Mouse (Mus musculus) cerebellum, adult 8-10 months (tissue): ENCODE measurements around the gene Adamtsl1.
A peak's percentile ranks its signal among the peaks of the same experiment; 100 is the strongest.

Experiments used
- DNase-seq: peaks from one replicate; pipeline ENCODE4 v3.0.0; 2022

The Adamtsl1 gene

GRCm38 (mm10) chr4:86241854-86242424 is 728.0 kb downstream of the Adamtsl1 start:
- no peak for DNase-seq

GRCm38 (mm10) chr4:86270085-86270484 is 756.1 kb downstream of the Adamtsl1 start:
- DNase-seq: no peak

GRCm38 (mm10) chr4:86273703-86274355 is 759.9 kb downstream of the Adamtsl1 start:
- no peak for DNase-seq

- no peak for DNase-seq
These were observed 760.7 kb downstream of the Adamtsl1 start for GRCm38 (mm10) chr4:86274663-86275062.

GRCm38 (mm10) chr4:86276021-86276813 is 762.2 kb downstream of the Adamtsl1 start:
- no peak for DNase-seq

GRCm38 (mm10) chr4:86278546-86278945 is 764.6 kb downstream of the Adamtsl1 start:
- DNase-seq: no peak

GRCm38 (mm10) chr4:86286572-86286971 is 772.6 kb downstream of the Adamtsl1 start:
- no peak for DNase-seq

- no peak for DNase-seq
These were observed 774.3 kb downstream of the Adamtsl1 start for GRCm38 (mm10) chr4:86288264-86288663.

- DNase-seq: no peak
These were observed 775.7 kb downstream of the Adamtsl1 start for GRCm38 (mm10) chr4:86289511-86290273.

- no peak for DNase-seq
These were observed 780.9 kb downstream of the Adamtsl1 start for GRCm38 (mm10) chr4:86294828-86295251.

- DNase-seq: no peak
These were observed 787.5 kb downstream of the Adamtsl1 start for GRCm38 (mm10) chr4:86301469-86301868.

GRCm38 (mm10) chr4:86302095-86302494 is 788.1 kb downstream of the Adamtsl1 start:
- DNase-seq: no peak

GRCm38 (mm10) chr4:86306753-86307152 is 792.8 kb downstream of the Adamtsl1 start:
- no peak for DNase-seq

- DNase-seq: peak; percentile 22
These were observed 795.2 kb downstream of the Adamtsl1 start for GRCm38 (mm10) chr4:86309178-86309577.

GRCm38 (mm10) chr4:86310806-86311730 is 797.1 kb downstream of the Adamtsl1 start:
- no peak for DNase-seq

GRCm38 (mm10) chr4:86312366-86312765 is 798.4 kb downstream of the Adamtsl1 start:
- DNase-seq: no peak

GRCm38 (mm10) chr4:86314442-86314841 is 800.5 kb downstream of the Adamtsl1 start:
- DNase-seq: no peak

- DNase-seq: no peak
These were observed 801.1 kb downstream of the Adamtsl1 start for GRCm38 (mm10) chr4:86315122-86315521.

GRCm38 (mm10) chr4:86317916-86318542 is 804.1 kb downstream of the Adamtsl1 start:
- DNase-seq: no peak

- DNase-seq: no peak
These were observed 811.4 kb downstream of the Adamtsl1 start for GRCm38 (mm10) chr4:86325411-86325810.

- DNase-seq: no peak
These were observed 812.0 kb downstream of the Adamtsl1 start for GRCm38 (mm10) chr4:86326003-86326402.

- no peak for DNase-seq
These were observed 812.7 kb downstream of the Adamtsl1 start for GRCm38 (mm10) chr4:86326638-86327037.
